Mouse (Mus musculus): ENCODE measurements around the gene Col11a2. TPM values are rescaled to one million over a fixed set of nuclear protein-coding genes. Genes with fewer than 3 reads are reported as not detected.

Gene Col11a2
- polyA plus RNA-seq, 1 experiment from 2014 or later: 2.1 TPM

DNA sequence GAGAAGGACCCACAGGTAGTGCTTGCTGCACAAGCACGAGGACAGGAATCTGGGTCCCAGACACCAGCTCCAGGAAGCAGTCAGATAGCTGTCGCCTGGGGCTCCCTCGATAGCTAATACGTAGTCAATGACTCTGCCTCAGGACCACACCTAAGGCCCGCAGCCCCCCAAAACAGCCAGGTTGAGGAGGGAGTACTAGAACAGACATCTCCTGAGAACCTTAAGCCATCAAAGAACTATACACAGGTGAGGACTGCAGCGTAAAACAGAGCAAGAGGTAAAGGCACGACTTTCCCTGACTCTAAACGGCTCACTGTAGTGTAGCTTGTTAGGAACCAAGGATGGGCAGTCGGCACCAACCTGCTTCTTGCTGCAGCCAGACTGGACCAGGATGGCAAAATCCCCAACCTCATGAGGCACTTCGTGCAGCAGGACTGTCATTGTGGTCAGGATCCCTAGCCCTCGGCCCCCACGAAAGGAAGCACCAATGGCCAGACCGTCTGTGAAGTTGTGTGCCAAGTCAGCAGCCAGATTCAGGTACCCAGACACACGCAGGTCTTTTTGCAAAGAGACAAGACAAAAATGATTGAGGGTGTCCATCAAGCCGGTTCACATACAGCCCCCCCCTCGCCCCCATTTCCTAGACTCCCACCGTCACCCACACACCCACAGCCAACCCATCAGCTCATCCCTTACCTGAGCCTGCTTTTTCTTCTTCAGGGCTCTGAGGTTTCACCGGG lies 9.9 kb upstream of the Col11a2 start:
- Histone ChIP-seq H3K4me3 (ENCODE audit: low read length) (peak overlapping the region; percentile 88; the same call in 1 of the 2 replicates), H3K36me3 (ENCODE audit: control insufficient read depth, insufficient read depth, low read length) (peaks cover 26% of the 10 kb centered on the region), H3K4me1 (ENCODE audit: control insufficient read depth, insufficient read depth, low read length) (peaks cover 46% of the 10 kb centered on the region), H3K27me3 (ENCODE audit: control insufficient read depth, insufficient read depth, low read length) (no peaks in the 10 kb centered on the region), H3K27ac (ENCODE audit: low read depth, low read length) (peak overlapping the region; percentile 11; the same call in 1 of the 2 replicates), H3K4me2 (replicated peaks; ENCODE audit: low read depth, low read length) (peak overlapping the region; percentile 89), H3K9me3 (ENCODE audit: control insufficient read depth, low read length) (no peaks in the 10 kb centered on the region), H3K9ac (ENCODE audit: low read depth, low read length) (no peak overlapping the region)
- 87% methylated on average over 18 of the region's 18 CpGs for WGBS
- no peak for ATAC-seq (ENCODE audit: low FRiP score, low TSS enrichment)

GRCm38 (mm10) chr17:34029890-34030595 lies 9.2 kb upstream of the Col11a2 start:
- peak overlapping the region; percentile 95 for H3K9ac ChIP-seq (ENCODE audit: low read depth, low read length)
- H3K4me3 ChIP-seq (ENCODE audit: low read length): peak overlapping the region; percentile 88
- H3K27ac ChIP-seq (ENCODE audit: low read depth, low read length): peak overlapping the region; percentile 94; the same call in 1 of the 2 replicates
- WGBS: 70% methylated on average over 21 of the region's 21 CpGs
- H3K27me3 ChIP-seq (ENCODE audit: control insufficient read depth, insufficient read depth, low read length): no peaks in the 10 kb centered on the region
- H3K4me2 ChIP-seq (replicated peaks; ENCODE audit: low read depth, low read length): peak overlapping the region; percentile 89
- H3K36me3 ChIP-seq (ENCODE audit: control insufficient read depth, insufficient read depth, low read length): peaks cover 31% of the 10 kb centered on the region
- no peaks in the 10 kb centered on the region for H3K9me3 ChIP-seq (ENCODE audit: control insufficient read depth, low read length)
- no peak for ATAC-seq (ENCODE audit: low FRiP score, low TSS enrichment)
- H3K4me1 ChIP-seq (ENCODE audit: control insufficient read depth, insufficient read depth, low read length): peaks cover 46% of the 10 kb centered on the region

GRCm38 (mm10) chr17:34030861-34031326 lies 8.3 kb upstream of the Col11a2 start:
- H3K4me3 ChIP-seq (ENCODE audit: low read length): peak overlapping the region; percentile 88
- H3K9me3 ChIP-seq (ENCODE audit: control insufficient read depth, low read length): no peaks in the 10 kb centered on the region
- 6% methylated on average over 20 of the region's 20 CpGs for whole genome bisulfite sequencing
- H3K27ac ChIP-seq (ENCODE audit: low read depth, low read length): peak overlapping the region; percentile 94
- peak overlapping the region; percentile 95 for H3K9ac ChIP-seq (ENCODE audit: low read depth, low read length)
- H3K36me3 ChIP-seq (ENCODE audit: control insufficient read depth, insufficient read depth, low read length): peaks cover 36% of the 10 kb centered on the region
- H3K27me3 ChIP-seq (ENCODE audit: control insufficient read depth, insufficient read depth, low read length): no peaks in the 10 kb centered on the region
- H3K4me2 ChIP-seq (replicated peaks; ENCODE audit: low read depth, low read length): peak overlapping the region; percentile 89
- ATAC-seq (ENCODE audit: low FRiP score, low TSS enrichment): no peak
- peaks cover 38% of the 10 kb centered on the region for H3K4me1 ChIP-seq (ENCODE audit: control insufficient read depth, insufficient read depth, low read length)

- H3K4me1 ChIP-seq (ENCODE audit: control insufficient read depth, insufficient read depth, low read length): peaks cover 30% of the 10 kb centered on the region
- H3K36me3 ChIP-seq (ENCODE audit: control insufficient read depth, insufficient read depth, low read length): peaks cover 43% of the 10 kb centered on the region
- H3K9me3 ChIP-seq (ENCODE audit: control insufficient read depth, low read length): no peaks in the 10 kb centered on the region
- H3K27ac ChIP-seq (ENCODE audit: low read depth, low read length): peak within 1 kb of the TSS; percentile 94
- peak within 1 kb of the TSS; percentile 89 for H3K4me2 ChIP-seq (replicated peaks; ENCODE audit: low read depth, low read length)
- under 1% methylated on average over 71 of the region's 88 CpGs for WGBS
- H3K27me3 ChIP-seq (ENCODE audit: control insufficient read depth, insufficient read depth, low read length): no peaks in the 10 kb centered on the region
- ATAC-seq (ENCODE audit: low FRiP score, low TSS enrichment): peak; percentile 80
- H3K4me3 ChIP-seq (ENCODE audit: low read length): peak within 1 kb of the TSS; percentile 88
- peak within 1 kb of the TSS; percentile 95 for H3K9ac ChIP-seq (ENCODE audit: low read depth, low read length)
Observed at GRCm38 (mm10) chr17:34031465-34032173, 7.6 kb upstream of the Col11a2 start, which contains the start of the genes Slc39a7 and Rxrb. Gene Slc39a7, minus strand, starts transcription at chr17:34031682. Gene Rxrb, plus strand, starts transcription at chr17:34031812.

DNA sequence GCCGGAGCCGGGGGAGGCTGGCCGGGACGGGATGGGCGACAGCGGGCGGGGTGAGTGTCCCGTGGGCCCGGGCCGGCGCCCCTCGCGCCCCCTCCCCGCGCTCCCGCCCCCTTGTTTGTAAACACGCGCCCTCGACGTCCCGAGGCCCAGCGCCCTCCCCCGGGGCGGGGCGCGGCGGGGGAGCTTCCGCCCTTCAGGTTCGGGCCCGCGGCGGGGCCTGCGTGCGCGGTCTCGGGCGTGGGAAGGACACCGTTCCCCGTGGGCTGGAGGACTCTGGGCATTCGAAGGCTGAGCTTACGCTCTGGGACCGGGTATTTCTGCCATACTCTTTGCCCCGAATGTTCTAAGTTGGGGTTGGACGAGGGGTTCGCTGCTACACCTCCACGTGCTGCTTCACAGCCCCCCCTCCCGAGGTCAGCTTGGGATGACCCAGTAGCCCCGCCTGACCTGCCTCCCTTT lies 7.0 kb upstream of the Col11a2 start:
- Histone ChIP-seq H3K9me3 (ENCODE audit: control insufficient read depth, low read length) (no peaks in the 10 kb centered on the region), H3K36me3 (ENCODE audit: control insufficient read depth, insufficient read depth, low read length) (peaks cover 49% of the 10 kb centered on the region), H3K4me1 (ENCODE audit: control insufficient read depth, insufficient read depth, low read length) (peaks cover 25% of the 10 kb centered on the region), H3K9ac (ENCODE audit: low read depth, low read length) (peak overlapping the region; percentile 95), H3K4me2 (replicated peaks; ENCODE audit: low read depth, low read length) (peak overlapping the region; percentile 89), H3K4me3 (ENCODE audit: low read length) (peak overlapping the region; percentile 88), H3K27ac (ENCODE audit: low read depth, low read length) (peak overlapping the region; percentile 94), H3K27me3 (ENCODE audit: control insufficient read depth, insufficient read depth, low read length) (no peaks in the 10 kb centered on the region)
- peak; percentile 6; the same call in 1 of the 2 replicates for ATAC-seq (ENCODE audit: low FRiP score, low TSS enrichment)
- WGBS: 1% methylated on average over 32 of the region's 48 CpGs

GRCm38 (mm10) chr17:34032806-34033205 lies 6.4 kb upstream of the Col11a2 start:
- Histone ChIP-seq H3K4me2 (replicated peaks; ENCODE audit: low read depth, low read length) (peak overlapping the region; percentile 89), H3K9me3 (ENCODE audit: control insufficient read depth, low read length) (no peaks in the 10 kb centered on the region), H3K36me3 (ENCODE audit: control insufficient read depth, insufficient read depth, low read length) (peaks cover 55% of the 10 kb centered on the region), H3K4me3 (ENCODE audit: low read length) (peak overlapping the region; percentile 88), H3K4me1 (ENCODE audit: control insufficient read depth, insufficient read depth, low read length) (peaks cover 22% of the 10 kb centered on the region), H3K27ac (ENCODE audit: low read depth, low read length) (no peak overlapping the region; the same call in 1 of the 2 replicates), H3K27me3 (ENCODE audit: control insufficient read depth, insufficient read depth, low read length) (peaks cover 2% of the 10 kb centered on the region; the same call in 1 of the 2 replicates), H3K9ac (ENCODE audit: low read depth, low read length) (peak overlapping the region; percentile 95; the same call in 1 of the 2 replicates)
- ATAC-seq (ENCODE audit: low FRiP score, low TSS enrichment): no peak
- WGBS: 47% methylated on average over 9 of the region's 9 CpGs

DNA sequence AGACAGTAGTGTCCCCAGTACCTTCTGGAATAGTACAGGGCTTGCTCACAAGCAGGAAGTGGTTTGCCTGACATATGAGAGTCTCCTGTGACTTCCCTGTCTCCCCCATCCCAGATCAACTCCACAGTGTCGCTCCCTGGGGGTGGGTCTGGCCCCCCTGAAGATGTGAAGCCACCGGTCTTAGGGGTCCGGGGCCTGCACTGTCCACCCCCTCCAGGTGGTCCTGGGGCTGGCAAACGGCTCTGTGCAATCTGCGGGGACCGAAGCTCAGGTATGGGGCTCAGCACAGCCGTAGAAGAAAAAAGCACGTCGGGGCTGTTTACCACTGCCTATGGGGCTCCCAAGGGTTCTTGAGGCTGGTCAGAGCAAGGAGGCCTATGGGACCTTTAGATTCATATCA lies 5.8 kb upstream of the Col11a2 start:
- Histone ChIP-seq H3K27ac (ENCODE audit: low read depth, low read length) (no peak overlapping the region), H3K27me3 (ENCODE audit: control insufficient read depth, insufficient read depth, low read length) (peaks cover 5% of the 10 kb centered on the region; the same call in 1 of the 2 replicates), H3K36me3 (ENCODE audit: control insufficient read depth, insufficient read depth, low read length) (peaks cover 53% of the 10 kb centered on the region), H3K9me3 (ENCODE audit: control insufficient read depth, low read length) (no peaks in the 10 kb centered on the region), H3K4me1 (ENCODE audit: control insufficient read depth, insufficient read depth, low read length) (peaks cover 25% of the 10 kb centered on the region), H3K4me3 (ENCODE audit: low read length) (no peak overlapping the region), H3K9ac (ENCODE audit: low read depth, low read length) (no peak overlapping the region), H3K4me2 (replicated peaks; ENCODE audit: low read depth, low read length) (peak overlapping the region; percentile 89; the same call in 1 of the 2 replicates)
- WGBS: 97% methylated on average over 9 of the region's 9 CpGs
- no peak for ATAC-seq (ENCODE audit: low FRiP score, low TSS enrichment)

DNA sequence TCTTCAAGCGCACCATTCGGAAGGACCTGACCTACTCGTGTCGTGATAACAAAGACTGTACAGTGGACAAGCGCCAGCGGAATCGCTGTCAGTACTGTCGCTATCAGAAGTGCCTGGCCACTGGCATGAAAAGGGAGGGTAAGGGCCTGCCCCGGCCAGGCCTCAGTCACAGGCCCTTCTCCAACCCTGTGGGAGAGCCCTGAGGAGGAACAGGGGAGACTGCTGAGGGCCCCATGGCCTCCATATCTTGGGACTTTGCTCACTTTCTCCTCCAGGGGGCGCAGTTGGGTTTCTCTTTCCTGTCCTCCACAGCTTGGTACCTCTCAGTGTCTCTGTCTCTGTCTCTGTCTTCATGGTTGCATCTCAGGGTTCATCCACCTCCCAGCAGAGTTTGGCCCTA lies 5.2 kb upstream of the Col11a2 start:
- 77% methylated on average over 10 of the region's 10 CpGs for WGBS
- Histone ChIP-seq H3K27me3 (ENCODE audit: control insufficient read depth, insufficient read depth, low read length) (peaks cover 5% of the 10 kb centered on the region; the same call in 1 of the 2 replicates), H3K4me1 (ENCODE audit: control insufficient read depth, insufficient read depth, low read length) (peaks cover 31% of the 10 kb centered on the region), H3K4me2 (replicated peaks; ENCODE audit: low read depth, low read length) (no peak overlapping the region), H3K36me3 (ENCODE audit: control insufficient read depth, insufficient read depth, low read length) (peaks cover 47% of the 10 kb centered on the region), H3K9ac (ENCODE audit: low read depth, low read length) (no peak overlapping the region), H3K4me3 (ENCODE audit: low read length) (no peak overlapping the region), H3K9me3 (ENCODE audit: control insufficient read depth, low read length) (no peaks in the 10 kb centered on the region), H3K27ac (ENCODE audit: low read depth, low read length) (no peak overlapping the region)
- no peak for ATAC-seq (ENCODE audit: low FRiP score, low TSS enrichment)
